Mouse (Mus musculus): ENCODE data around the gene Klhl20. TPM values are rescaled to one million over a fixed set of nuclear protein-coding genes. Genes with fewer than 3 reads are reported as not detected.

Gene Klhl20
- polyA plus RNA-seq, 1 experiment from 2014 or later: 15.8 TPM

GRCm38 (mm10) chr1:161038968-161039721 is 92.2 kb downstream of the Klhl20 start:
- no peak for ATAC-seq
- ChIA-PET POLR2A (no interaction called here), CTCF (no interaction called here)
- no peak for DNase-seq (ENCODE audit: low read depth, low spot score)
- no peak for TF ChIP-seq CTCF (IDR thresholded peaks at IDR 0.05)
- in situ Hi-C loops (cut with MboI; ENCODE audit: low pct_unique_long_range_greater_than_20kb): no loop called here
- H3K27me3 ChIP-seq: no peaks in the 10 kb centered on the region

Other genes starting within 250 kb of the Klhl20 start
- 15.9 TPM for gene Rc3h1, start 225.1 kb downstream of the Klhl20 start, polyA plus RNA-seq (2021)
- gene Serpinc1, start 152.9 kb downstream of the Klhl20 start, polyA plus RNA-seq (2021): 1.3 TPM
- 3.7 TPM for gene Zbtb37, start 96.7 kb downstream of the Klhl20 start, polyA plus RNA-seq (2021)
- gene Dars2, start 60.9 kb downstream of the Klhl20 start, polyA plus RNA-seq (2021): 39.0 TPM
- 10.2 TPM for gene Cenpl, start 60.8 kb downstream of the Klhl20 start, polyA plus RNA-seq (2021)
- gene Ankrd45, start 11.2 kb upstream of the Klhl20 start, polyA plus RNA-seq (2021): 0.39 TPM
- gene Tex50, start 27.8 kb upstream of the Klhl20 start, polyA plus RNA-seq (2021): not detected
- 295 TPM for gene Prdx6, start 119.7 kb upstream of the Klhl20 start, polyA plus RNA-seq (2021)